Mouse (Mus musculus) lung, embryonic 16.5 days (tissue): ENCODE data around the gene Mecom. TPM values are rescaled to one million over a fixed set of nuclear protein-coding genes. Genes with fewer than 3 reads are reported as not detected.

ENCODE experiments used
- ATAC-seq: fragments of 200-750 bp; cut with Nextera tagmentation; 2 replicates; pipeline ENCODE4 v1.8.0; 2017; ENCODE audit warnings: low read depth, mild to moderate bottlenecking, moderate library complexity
- H3K27ac ChIP-seq: fragments of 300-500 bp; sonication (generic); 2 replicates; pipeline ENCODE4 v1.5.1; 2014; ENCODE audit warnings: mild to moderate bottlenecking, control low read depth, low read length
- H3K27me3 ChIP-seq: fragments of 300-500 bp; sonication (generic); 2 replicates; pipeline ENCODE4 v1.6.1; 2014; ENCODE audit warnings: low read depth, low read length, mixed read lengths; ENCODE audit not compliant: control insufficient read depth, insufficient read depth
- H3K36me3 ChIP-seq: fragments of 300-500 bp; sonication (generic); 2 replicates; pipeline ENCODE4 v1.6.1; 2014; ENCODE audit warnings: low read length; ENCODE audit not compliant: control insufficient read depth, insufficient read depth
- H3K4me1 ChIP-seq: fragments of 300-500 bp; sonication (generic); replicated peaks from 2 replicates; pipeline ENCODE4 v1.6.1; 2014; ENCODE audit warnings: low read length, mixed read lengths; ENCODE audit not compliant: control insufficient read depth, insufficient read depth
- H3K4me2 ChIP-seq: fragments of 300-500 bp; sonication (generic); 2 replicates; pipeline ENCODE4 v1.6.1; 2014; ENCODE audit warnings: low read depth, low read length, control low read depth
- H3K4me3 ChIP-seq: fragments of 300-500 bp; sonication (generic); 2 replicates; pipeline ENCODE4 v1.5.1; 2014; ENCODE audit warnings: mild to moderate bottlenecking, low read length, control low read depth
- H3K9ac ChIP-seq: fragments of 300-500 bp; sonication (generic); 2 replicates; pipeline ENCODE4 v1.6.1; 2014; ENCODE audit warnings: low read length, control low read depth
- H3K9me3 ChIP-seq: fragments of 300-500 bp; sonication (generic); 2 replicates; pipeline ENCODE4 v1.6.1; 2016; ENCODE audit warnings: low read length; ENCODE audit not compliant: control insufficient read depth
- WGBS: fragments of 180-500 bp; shearing (Covaris S2); extraction: QIAGEN DNeasy Blood & Tissue Kit; methylation state at CpG from one replicate; pipeline ENCODE4 v1.1.7; 2014; 5-methylcytosine and 5-hydroxymethylcytosine counted together
- polyA plus RNA-seq: library from polyadenylated mRNA; unstranded; fragments of >200 nt; fragmentation: Nextera tagmentation; extraction: Ambion mirVana; gene quantifications from 2 replicates; pipeline ENCODE4 v1.2.1, GENCODE M21; 2015

Gene Mecom
- polyA plus RNA-seq, 1 experiment from 2014 or later, result 73.4 TPM

- peak; percentile 53 for ATAC-seq
- no peaks in the 10 kb centered on the region for H3K27me3 ChIP-seq
- WGBS, result 11% methylated on average over 10 of the region's 10 CpGs
Measured at GRCm38 (mm10) chr3:30014962-30015660, 532.7 kb downstream of the Mecom start.

DNA sequence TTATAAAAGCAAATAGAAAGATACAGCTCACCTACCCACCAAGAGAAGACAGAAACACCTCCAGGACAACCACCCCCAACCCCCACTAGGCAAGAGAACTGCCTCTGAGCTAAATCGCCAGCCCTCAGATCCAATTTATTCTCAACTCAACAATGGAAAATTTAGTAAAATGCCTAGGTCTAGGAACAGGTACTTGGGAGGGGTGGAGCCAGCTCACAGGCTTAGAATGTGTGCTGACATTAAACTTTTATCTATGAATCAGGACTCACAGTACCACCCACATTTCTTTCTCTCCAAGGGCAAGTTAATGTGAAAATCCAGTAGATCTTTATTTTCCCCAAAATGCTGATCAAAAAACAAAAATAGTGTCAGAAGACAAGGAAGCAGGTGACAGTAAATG, 533.5 kb downstream of the Mecom start:
- Histone ChIP-seq H3K4me1 (peaks cover 17% of the 10 kb centered on the region), H3K4me3 (no peak overlapping the region), H3K9me3 (no peaks in the 10 kb centered on the region), H3K27ac (peak overlapping the region; percentile 79), H3K9ac (no peak overlapping the region), H3K27me3 (no peaks in the 10 kb centered on the region), H3K36me3 (no peaks in the 10 kb centered on the region), H3K4me2 (0 out of 2 replicates have a peak overlapping the region, but pooled peaks have one; percentile 22)
- no peak for ATAC-seq
- WGBS, result 57% methylated on average over 1 of the region's 1 CpGs

More at GRCm38 (mm10) chr3:30014962-30015660, 532.7 kb downstream of the Mecom start:
- Histone ChIP-seq H3K9ac (no peak overlapping the region; the same call in 1 of the 2 replicates), H3K36me3 (no peaks in the 10 kb centered on the region), H3K4me2 (no peak overlapping the region), H3K27ac (0 out of 2 replicates have a peak overlapping the region, but pooled peaks have one; percentile 79), H3K4me1 (peaks cover 17% of the 10 kb centered on the region), H3K4me3 (no peak overlapping the region), H3K9me3 (no peaks in the 10 kb centered on the region)

DNA sequence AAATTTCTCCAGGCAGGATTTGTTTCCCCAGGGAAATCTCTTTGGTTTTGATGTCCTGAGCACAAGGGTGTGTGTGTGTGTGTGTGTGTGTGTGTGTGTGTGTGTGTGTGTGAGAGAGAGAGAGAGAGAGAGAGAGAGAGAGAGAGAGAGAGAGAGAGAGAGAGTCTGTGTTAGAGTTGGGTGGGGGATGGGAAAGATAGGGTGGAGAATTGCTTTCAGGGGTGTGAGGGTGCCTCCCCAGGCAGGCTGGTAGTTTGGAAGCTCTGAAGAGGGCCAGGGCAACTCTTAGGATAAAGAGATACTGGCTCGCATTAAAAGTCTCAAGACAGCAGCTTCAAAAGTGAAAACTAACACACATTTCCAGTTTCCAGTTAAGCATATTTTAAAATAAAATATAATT, 534.4 kb downstream of the Mecom start:
- WGBS, result 29% methylated on average over 1 of the region's 1 CpGs
- H3K27me3 ChIP-seq, result no peaks in the 10 kb centered on the region
- H3K36me3 ChIP-seq, result no peaks in the 10 kb centered on the region
- no peak for ATAC-seq
- H3K27ac ChIP-seq, result peak overlapping the region; percentile 99
- no peaks in the 10 kb centered on the region for H3K9me3 ChIP-seq
- peaks cover 16% of the 10 kb centered on the region for H3K4me1 ChIP-seq
- peak overlapping the region; percentile 73 for H3K4me2 ChIP-seq
- H3K4me3 ChIP-seq, result peak overlapping the region; percentile 89
- H3K9ac ChIP-seq, result peak overlapping the region; percentile 99

DNA sequence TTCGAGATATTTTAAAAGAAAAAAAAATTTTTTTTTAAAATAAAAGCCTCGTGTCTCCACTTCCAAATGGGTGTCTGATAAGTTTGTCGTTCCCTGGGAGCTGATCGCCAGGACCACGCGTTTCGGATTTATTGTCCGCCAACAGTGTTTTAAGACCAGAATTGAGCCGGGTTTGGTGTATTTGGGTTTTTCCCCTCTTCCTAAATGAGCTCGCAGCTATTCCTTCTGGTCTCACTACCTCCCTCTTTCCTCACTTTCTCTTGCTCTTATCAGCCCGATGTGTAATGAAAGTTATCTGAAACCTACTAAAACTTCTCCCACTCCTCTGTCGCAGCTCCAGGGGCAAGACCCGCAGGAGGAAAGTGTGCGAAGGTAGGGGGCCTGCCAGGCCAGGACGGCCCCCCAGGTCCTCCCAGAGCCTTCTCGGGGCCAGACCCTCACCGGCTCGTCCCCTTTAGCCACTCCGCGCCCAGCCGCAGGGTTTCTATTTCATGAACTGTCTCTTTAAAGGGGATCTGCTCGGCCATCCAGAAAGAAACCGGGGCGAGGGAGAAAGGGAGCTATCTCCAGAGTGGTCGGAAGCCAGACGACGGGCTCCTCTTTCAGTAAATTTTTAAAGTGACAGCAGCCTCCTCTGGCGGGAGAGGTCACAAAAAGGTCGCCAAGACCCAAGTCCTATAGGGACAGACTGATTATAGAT, 535.0 kb downstream of the Mecom start:
- Histone ChIP-seq H3K36me3 (no peaks in the 10 kb centered on the region), H3K4me3 (peak overlapping the region; percentile 89), H3K4me2 (peak overlapping the region; percentile 73), H3K9me3 (no peaks in the 10 kb centered on the region), H3K4me1 (peaks cover 11% of the 10 kb centered on the region), H3K27me3 (no peaks in the 10 kb centered on the region), H3K9ac (peak overlapping the region; percentile 99), H3K27ac (peak overlapping the region; percentile 99)
- under 1% methylated on average over 29 of the region's 29 CpGs for WGBS
- peak; percentile 77 for ATAC-seq

GRCm38 (mm10) chr3:30012150-30012549, 535.7 kb downstream of the Mecom start:
- peak overlapping the region; percentile 99 for H3K9ac ChIP-seq
- WGBS, result under 1% methylated on average over 26 of the region's 27 CpGs
- peak; percentile 24; the same call in 1 of the 2 replicates for ATAC-seq
- H3K27ac ChIP-seq, result peak overlapping the region; percentile 99
- H3K4me3 ChIP-seq, result peak overlapping the region; percentile 89
- H3K9me3 ChIP-seq, result no peaks in the 10 kb centered on the region
- no peaks in the 10 kb centered on the region for H3K27me3 ChIP-seq
- peaks cover 7% of the 10 kb centered on the region; the same call in 1 of the 2 replicates for H3K4me1 ChIP-seq
- peak overlapping the region; percentile 73 for H3K4me2 ChIP-seq
- H3K36me3 ChIP-seq, result no peaks in the 10 kb centered on the region

GRCm38 (mm10) chr3:30011712-30012111, 536.1 kb downstream of the Mecom start:
- H3K36me3 ChIP-seq, result no peaks in the 10 kb centered on the region
- WGBS, result 3% methylated on average over 6 of the region's 6 CpGs
- peak overlapping the region; percentile 99 for H3K27ac ChIP-seq
- H3K9me3 ChIP-seq, result no peaks in the 10 kb centered on the region
- H3K27me3 ChIP-seq, result no peaks in the 10 kb centered on the region
- no peak for ATAC-seq
- peak overlapping the region; percentile 99 for H3K9ac ChIP-seq
- peaks cover 7% of the 10 kb centered on the region; the same call in 1 of the 2 replicates for H3K4me1 ChIP-seq
- peak overlapping the region; percentile 73 for H3K4me2 ChIP-seq
- H3K4me3 ChIP-seq, result peak overlapping the region; percentile 89

- H3K9ac ChIP-seq, result peak overlapping the region; percentile 99
- H3K4me3 ChIP-seq, result peak overlapping the region; percentile 89
- ATAC-seq, result no peak
- no peaks in the 10 kb centered on the region for H3K27me3 ChIP-seq
- peak overlapping the region; percentile 73 for H3K4me2 ChIP-seq
- H3K27ac ChIP-seq, result peak overlapping the region; percentile 99
- peaks cover 7% of the 10 kb centered on the region; the same call in 1 of the 2 replicates for H3K4me1 ChIP-seq
- no peaks in the 10 kb centered on the region for H3K9me3 ChIP-seq
- no peaks in the 10 kb centered on the region for H3K36me3 ChIP-seq
- 29% methylated on average over 6 of the region's 6 CpGs for WGBS
Measured at GRCm38 (mm10) chr3:30010889-30011288, 536.9 kb downstream of the Mecom start.

DNA sequence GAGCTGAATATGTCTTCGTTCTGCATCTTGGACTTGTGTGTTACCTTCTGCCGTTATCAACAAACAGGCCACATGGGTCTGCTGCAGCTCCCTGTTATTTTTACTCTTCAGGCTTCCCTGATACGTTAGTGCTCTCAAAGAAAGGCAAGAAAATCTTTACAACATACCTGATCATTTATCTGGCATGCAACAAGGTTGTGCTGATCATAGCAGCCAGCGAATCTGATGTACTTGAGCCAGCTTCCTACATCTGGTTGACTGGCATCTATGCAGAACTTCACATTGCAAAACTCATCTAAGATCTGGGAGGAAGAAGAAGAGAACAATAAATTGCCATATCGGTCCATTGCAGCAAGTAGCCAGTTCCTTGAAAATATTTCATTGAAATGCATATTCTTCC, 538.2 kb downstream of the Mecom start:
- Histone ChIP-seq H3K9ac (peak overlapping the region; percentile 53), H3K4me2 (peak overlapping the region; percentile 41), H3K9me3 (no peaks in the 10 kb centered on the region), H3K4me3 (peak overlapping the region; percentile 40), H3K36me3 (no peaks in the 10 kb centered on the region), H3K27me3 (no peaks in the 10 kb centered on the region), H3K4me1 (peaks cover 10% of the 10 kb centered on the region), H3K27ac (peak overlapping the region; percentile 7; the same call in 1 of the 2 replicates)
- WGBS, result 55% methylated on average over 5 of the region's 5 CpGs
- no peak for ATAC-seq

- WGBS, result 42% methylated on average over 8 of the region's 8 CpGs
- ATAC-seq, result no peak
- Histone ChIP-seq H3K9me3 (no peaks in the 10 kb centered on the region), H3K4me3 (peak overlapping the region; percentile 14; the same call in 1 of the 2 replicates), H3K9ac (peak overlapping the region; percentile 48), H3K27ac (peak overlapping the region; percentile 50), H3K27me3 (no peaks in the 10 kb centered on the region), H3K4me2 (peak overlapping the region; percentile 50), H3K36me3 (no peaks in the 10 kb centered on the region), H3K4me1 (peaks cover 20% of the 10 kb centered on the region)
Measured at GRCm38 (mm10) chr3:30004888-30005405, 542.9 kb downstream of the Mecom start.
